Mouse (Mus musculus) mammary gland, adult 2 months (tissue): ENCODE results near the gene Gkap1. TPM values are rescaled to one million over a fixed set of nuclear protein-coding genes. Genes with fewer than 3 reads are reported as not detected.

ENCODE experiments used
- polyA plus RNA-seq: library from polyadenylated mRNA; depleted of rRNA; stranded (reverse); fragments of >200 nt; gene quantifications from 2 replicates; pipeline ENCODE4 v1.2.3, GENCODE M21; 2012; ENCODE audit warnings: low replicate concordance; rRNA removed

Gkap1 gene
- polyA plus RNA-seq = 4.4 and 5.6 TPM in 2 replicates

GRCm38 (mm10) chr13:58275599-58275998 is at the start of gene Gkap1:
Gene Gkap1, minus strand, starts transcription at chr13:58275699.

GRCm38 (mm10) chr13:58215592-58216341 is 59.7 kb downstream of the Gkap1 start, which contains the start of gene Ubqln1:
Gene Ubqln1, minus strand, starts transcription at chr13:58215653.

Other genes starting within 250 kb of the Gkap1 start
- 2.6 and 2.9 TPM in 2 replicates for gene Klhl3, start 162.1 kb downstream of the Gkap1 start, polyA plus RNA-seq
- gene Hnrnpa0, start 147.1 kb downstream of the Gkap1 start, polyA plus RNA-seq = 25.5 and 105 TPM in 2 replicates
- gene Idnk, start 118.0 kb downstream of the Gkap1 start, polyA plus RNA-seq = 23.6 and 32.2 TPM in 2 replicates
- gene Ubqln1, start 60.0 kb downstream of the Gkap1 start, polyA plus RNA-seq = 133 and 163 TPM in 2 replicates
- 0.03 and 0.08 TPM in 2 replicates for gene Kif27, start 83.4 kb upstream of the Gkap1 start, polyA plus RNA-seq
- gene 2210016F16Rik, start 109.5 kb upstream of the Gkap1 start, polyA plus RNA-seq = 20.0 and 41.1 TPM in 2 replicates
- 10.1 and 12.2 TPM in 2 replicates for gene Rmi1, start 126.5 kb upstream of the Gkap1 start, polyA plus RNA-seq
- gene Hnrnpk, start 127.6 kb upstream of the Gkap1 start, polyA plus RNA-seq = 198 and 200 TPM in 2 replicates